Mouse (Mus musculus) hindbrain, embryonic 13.5 days (tissue): ENCODE data around the gene Arl4d. TPM values are rescaled to one million over a fixed set of nuclear protein-coding genes. Genes with fewer than 3 reads are reported as not detected.
"Not testable (repeated sequence)": the region's sequence is repeated elsewhere in the genome, so short reads cannot be mapped to it uniquely, and the experiment has no call there.

Experiments
- ATAC-seq: fragments of 200-750 bp; cut with Nextera tagmentation; 2 replicates; pipeline ENCODE4 v1.8.0; 2017; ENCODE audit warnings: moderate TSS enrichment; ENCODE audit not compliant: low FRiP score
- H3K27ac ChIP-seq: fragments of 300-500 bp; sonication (generic); 2 replicates; pipeline ENCODE4 v1.5.1; 2015; ENCODE audit warnings: inconsistent platforms, mild to moderate bottlenecking, moderate library complexity
- H3K27me3 ChIP-seq: fragments of 300-500 bp; sonication (generic); 2 replicates; pipeline ENCODE4 v1.6.1; 2015; ENCODE audit warnings: mild to moderate bottlenecking, inconsistent platforms
- H3K36me3 ChIP-seq: fragments of 300-500 bp; sonication (generic); 2 replicates; pipeline ENCODE4 v1.6.1; 2015; ENCODE audit warnings: mild to moderate bottlenecking, inconsistent platforms
- H3K4me1 ChIP-seq: fragments of 300-500 bp; sonication (generic); replicated peaks from 2 replicates; pipeline ENCODE4 v1.6.1; 2015; ENCODE audit warnings: inconsistent platforms
- H3K4me2 ChIP-seq: fragments of 300-500 bp; sonication (generic); 2 replicates; pipeline ENCODE4 v1.6.1; 2015; ENCODE audit warnings: inconsistent platforms, mild to moderate bottlenecking, moderate library complexity
- H3K4me3 ChIP-seq: fragments of 300-500 bp; sonication (generic); 2 replicates; pipeline ENCODE4 v1.5.1; 2015; ENCODE audit warnings: mild to moderate bottlenecking, inconsistent platforms
- H3K9ac ChIP-seq: fragments of 300-500 bp; sonication (generic); 2 replicates; pipeline ENCODE4 v1.6.1; 2015; ENCODE audit warnings: mild to moderate bottlenecking, inconsistent platforms
- H3K9me3 ChIP-seq: fragments of 300-500 bp; sonication (generic); 2 replicates; pipeline ENCODE4 v1.6.1; 2016; ENCODE audit warnings: inconsistent platforms
- WGBS: fragments of 180-500 bp; shearing (Covaris S2); methylation state at CpG from one replicate; pipeline ENCODE4 v1.1.7; 2015; 5-methylcytosine and 5-hydroxymethylcytosine counted together
- polyA plus RNA-seq: library from polyadenylated mRNA; unstranded; fragments of >200 nt; fragmentation: Nextera tagmentation; extraction: Ambion mirVana; gene quantifications from 2 replicates; pipeline ENCODE4 v1.2.1, GENCODE M21; 2015

The Arl4d gene
- polyA plus RNA-seq, 1 experiment from 2014 or later: 8.0 TPM

DNA sequence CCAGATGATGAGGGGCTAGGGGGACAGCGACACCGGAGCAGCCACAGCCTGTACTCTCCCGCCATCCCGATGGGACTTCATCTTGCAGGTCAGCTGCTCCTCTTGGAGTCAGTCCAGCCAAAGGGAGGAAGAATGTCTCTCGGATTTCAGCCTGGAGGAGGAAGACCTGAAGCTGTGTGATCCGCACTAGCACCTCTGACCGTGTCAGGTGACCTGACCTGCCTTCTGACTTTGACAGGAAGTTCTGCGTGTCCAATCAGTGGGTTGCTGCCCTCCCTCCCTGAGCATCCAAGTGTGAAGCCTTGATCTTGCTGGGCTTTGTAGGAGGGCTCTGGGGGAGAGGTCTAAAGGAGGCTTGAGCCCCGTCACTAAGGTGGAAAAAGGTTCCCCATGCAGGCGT is 29.7 kb upstream of the Arl4d start:
- no peaks in the 10 kb centered on the region; the same call in 1 of the 2 replicates for H3K36me3 ChIP-seq
- H3K4me3 ChIP-seq: no peak overlapping the region
- no peak overlapping the region for H3K4me2 ChIP-seq
- no peak overlapping the region for H3K9ac ChIP-seq
- 0 out of 2 replicates have a peak, but pooled peaks cover under 1% of the 10 kb centered on the region for H3K4me1 ChIP-seq
- H3K27ac ChIP-seq: no peak overlapping the region
- 82% methylated on average over 10 of the region's 10 CpGs for WGBS
- H3K9me3 ChIP-seq: no peaks in the 10 kb centered on the region
- ATAC-seq: no peak
- no peaks in the 10 kb centered on the region for H3K27me3 ChIP-seq

DNA sequence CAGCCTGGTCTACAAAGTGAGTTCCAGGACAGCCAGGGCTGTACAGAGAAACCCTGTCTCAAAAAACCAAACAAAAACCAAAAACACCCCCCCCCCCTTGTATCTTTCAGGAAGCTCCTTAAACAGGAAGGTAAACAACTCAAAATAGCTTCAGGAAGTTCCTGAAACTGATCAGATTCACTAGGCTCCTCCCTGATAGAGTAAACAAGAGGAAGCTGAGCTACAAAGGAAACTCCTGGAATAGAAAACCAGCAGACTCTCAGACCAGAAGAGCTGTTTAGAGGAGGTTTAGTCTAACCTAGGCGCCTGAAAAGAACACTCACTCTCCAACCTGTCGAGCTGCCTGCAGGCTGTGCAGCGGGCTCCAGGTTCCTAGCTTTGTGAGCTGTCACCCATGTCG is 25.6 kb upstream of the Arl4d start:
- Histone ChIP-seq H3K9ac (no peak overlapping the region), H3K27ac (no peak overlapping the region), H3K9me3 (no peaks in the 10 kb centered on the region), H3K4me2 (no peak overlapping the region), H3K4me3 (no peak overlapping the region), H3K36me3 (no peaks in the 10 kb centered on the region; the same call in 1 of the 2 replicates), H3K27me3 (no peaks in the 10 kb centered on the region), H3K4me1 (peaks cover 10% of the 10 kb centered on the region; the same call in 1 of the 2 replicates)
- ATAC-seq: no peak
- WGBS: 94% methylated on average over 4 of the region's 4 CpGs

- Histone ChIP-seq H3K4me3 (peak overlapping the region; percentile 34), H3K9ac (peak overlapping the region; percentile 68), H3K4me2 (peak overlapping the region; percentile 49), H3K27ac (peak overlapping the region; percentile 86)
- not testable (repeated sequence) for H3K27me3 ChIP-seq, H3K9me3 ChIP-seq, H3K4me1 ChIP-seq, H3K36me3 ChIP-seq
- ATAC-seq: peak; percentile 82
- 5% methylated on average over 53 of the region's 53 CpGs for WGBS
Observed at GRCm38 (mm10) chr11:101640857-101641709, 24.3 kb upstream of the Arl4d start.

DNA sequence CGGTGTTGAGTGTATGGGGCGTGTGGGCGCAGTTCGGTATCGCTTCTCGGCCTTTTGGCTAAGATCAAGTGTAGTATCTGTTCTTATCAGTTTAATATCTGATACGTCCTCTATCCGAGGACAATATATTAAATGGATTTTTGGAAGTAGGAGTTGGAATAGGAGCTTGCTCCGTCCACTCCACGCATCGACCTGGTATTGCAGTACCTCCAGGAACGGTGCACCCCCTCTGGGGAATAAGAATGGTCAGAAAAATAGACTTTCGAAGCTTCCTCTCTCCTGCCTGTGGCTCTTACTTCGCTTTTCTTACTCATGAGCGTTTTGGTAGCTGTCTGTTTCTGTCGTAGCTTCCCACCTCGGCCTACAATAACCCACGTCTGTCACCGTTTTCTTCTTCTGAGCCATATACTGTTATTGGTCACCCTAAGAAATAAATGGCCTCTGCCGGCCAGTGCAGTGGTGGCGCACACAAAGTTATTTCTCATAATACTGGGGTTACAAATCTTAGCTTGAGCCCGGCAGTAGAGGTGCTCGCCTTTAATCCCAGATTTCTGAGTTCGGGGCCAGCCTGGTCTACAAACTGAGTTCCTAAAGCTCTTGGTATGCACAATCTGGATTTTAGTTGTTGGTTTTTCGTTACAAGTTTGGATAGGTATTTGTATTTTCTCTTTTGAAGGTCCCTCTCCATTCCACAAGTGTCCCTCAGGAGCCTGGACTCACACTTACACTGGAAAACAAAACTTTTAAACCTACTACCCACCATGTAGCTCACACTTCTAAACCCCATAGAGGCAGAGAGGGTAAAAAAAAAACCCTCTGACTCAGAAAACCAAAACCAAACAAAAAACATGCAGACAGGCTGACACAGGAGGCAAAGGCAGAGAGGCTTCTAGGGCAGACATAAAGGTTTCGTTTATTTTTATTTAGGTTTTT is 23.4 kb upstream of the Arl4d start:
- not testable (repeated sequence) for H3K9me3 ChIP-seq, H3K4me3 ChIP-seq, H3K27me3 ChIP-seq, H3K36me3 ChIP-seq
- peak overlapping the region; percentile 49 for H3K4me2 ChIP-seq
- H3K27ac ChIP-seq: peak overlapping the region; percentile 86
- H3K9ac ChIP-seq: peak overlapping the region; percentile 68; the same call in 1 of the 2 replicates
- H3K4me1 ChIP-seq: peaks cover 12% of the 10 kb centered on the region; the same call in 1 of the 2 replicates
- WGBS: 7% methylated on average over 14 of the region's 26 CpGs
- peak; percentile 81 for ATAC-seq

DNA sequence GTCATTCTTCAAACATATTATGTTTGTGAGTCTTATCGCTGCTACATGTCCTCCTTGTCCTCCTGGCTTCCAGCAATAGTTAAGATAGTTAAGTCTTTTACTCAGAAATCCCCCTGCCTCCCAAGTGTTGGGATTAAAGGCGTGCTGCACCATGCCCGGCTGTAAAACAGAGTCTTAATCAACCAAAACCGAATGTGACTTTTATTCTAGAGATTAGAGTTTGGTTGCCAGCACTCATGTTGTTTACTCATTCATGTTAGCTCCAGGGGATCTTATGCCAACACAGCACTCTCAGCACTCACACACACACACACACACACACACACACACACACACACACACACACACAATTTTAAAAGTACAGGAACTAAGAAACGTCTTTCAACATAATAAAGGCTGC is 22.4 kb upstream of the Arl4d start:
- Histone ChIP-seq H3K27me3 (no peaks in the 10 kb centered on the region), H3K4me3 (no peak overlapping the region), H3K36me3 (no peaks in the 10 kb centered on the region), H3K9ac (no peak overlapping the region), H3K9me3 (no peaks in the 10 kb centered on the region), H3K4me1 (peaks cover 12% of the 10 kb centered on the region; the same call in 1 of the 2 replicates), H3K4me2 (no peak overlapping the region), H3K27ac (no peak overlapping the region)
- ATAC-seq: no peak
- 54% methylated on average over 5 of the region's 5 CpGs for WGBS

- H3K27me3 ChIP-seq: no peaks in the 10 kb centered on the region
- H3K9ac ChIP-seq: no peak overlapping the region
- H3K4me3 ChIP-seq: no peak overlapping the region
- no peaks in the 10 kb centered on the region for H3K36me3 ChIP-seq
- WGBS: 58% methylated on average over 3 of the region's 3 CpGs
- H3K27ac ChIP-seq: peak overlapping the region; percentile 79; the same call in 1 of the 2 replicates
- H3K4me1 ChIP-seq: peaks cover 12% of the 10 kb centered on the region; the same call in 1 of the 2 replicates
- H3K4me2 ChIP-seq: no peak overlapping the region
- H3K9me3 ChIP-seq: no peaks in the 10 kb centered on the region
- no peak for ATAC-seq
Observed at GRCm38 (mm10) chr11:101644591-101644990, 20.8 kb upstream of the Arl4d start.

GRCm38 (mm10) chr11:101645043-101645410 is 20.3 kb upstream of the Arl4d start:
- H3K9me3 ChIP-seq, H3K4me2 ChIP-seq, H3K27me3 ChIP-seq, H3K4me3 ChIP-seq, H3K9ac ChIP-seq, H3K36me3 ChIP-seq, ATAC-seq: not testable (repeated sequence)
- H3K27ac ChIP-seq: peak overlapping the region; percentile 79
- H3K4me1 ChIP-seq: peaks cover 12% of the 10 kb centered on the region; the same call in 1 of the 2 replicates
- 7% methylated on average over 4 of the region's 4 CpGs for WGBS

DNA sequence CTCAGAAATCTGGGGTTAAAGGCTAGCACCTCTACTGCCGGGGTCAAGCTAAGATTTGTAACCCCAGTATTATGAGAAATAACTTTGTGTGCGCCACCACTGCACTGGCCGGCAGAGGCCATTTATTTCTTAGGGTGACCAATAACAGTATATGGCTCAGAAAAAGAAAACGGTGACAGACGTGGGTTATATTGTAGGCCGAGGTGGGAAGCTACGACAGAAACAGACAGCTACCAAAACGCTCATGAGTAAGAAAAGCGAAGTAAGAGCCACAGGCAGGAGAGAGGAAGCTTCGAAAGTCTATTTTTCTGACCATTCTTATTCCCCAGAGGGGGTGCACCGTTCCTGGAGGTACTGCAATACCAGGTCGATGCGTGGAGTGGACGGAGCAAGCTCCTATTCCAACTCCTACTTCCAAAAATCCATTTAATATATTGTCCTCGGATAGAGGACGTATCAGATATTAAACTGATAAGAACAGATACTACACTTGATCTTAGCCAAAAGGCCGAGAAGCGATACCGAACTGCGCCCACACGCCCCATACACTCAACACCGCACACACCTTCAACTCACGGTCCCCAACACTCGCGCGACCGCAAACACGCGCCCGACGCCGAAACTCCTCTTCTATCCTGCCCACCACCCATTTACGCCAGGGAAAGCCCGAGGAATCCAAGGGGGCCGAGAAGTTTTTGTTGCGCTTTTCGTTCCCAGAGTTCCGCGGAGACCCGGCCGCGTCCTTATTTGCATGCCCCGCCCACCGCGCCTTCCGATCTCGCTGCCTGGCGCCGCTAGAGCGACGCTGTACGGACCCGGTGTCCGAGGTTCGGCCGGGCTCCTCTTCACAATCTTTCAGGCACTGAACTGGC is 19.7 kb upstream of the Arl4d start:
- peak; percentile 84 for ATAC-seq
- under 1% methylated on average over 44 of the region's 56 CpGs for WGBS
- peak overlapping the region; percentile 44 for H3K4me2 ChIP-seq

DNA sequence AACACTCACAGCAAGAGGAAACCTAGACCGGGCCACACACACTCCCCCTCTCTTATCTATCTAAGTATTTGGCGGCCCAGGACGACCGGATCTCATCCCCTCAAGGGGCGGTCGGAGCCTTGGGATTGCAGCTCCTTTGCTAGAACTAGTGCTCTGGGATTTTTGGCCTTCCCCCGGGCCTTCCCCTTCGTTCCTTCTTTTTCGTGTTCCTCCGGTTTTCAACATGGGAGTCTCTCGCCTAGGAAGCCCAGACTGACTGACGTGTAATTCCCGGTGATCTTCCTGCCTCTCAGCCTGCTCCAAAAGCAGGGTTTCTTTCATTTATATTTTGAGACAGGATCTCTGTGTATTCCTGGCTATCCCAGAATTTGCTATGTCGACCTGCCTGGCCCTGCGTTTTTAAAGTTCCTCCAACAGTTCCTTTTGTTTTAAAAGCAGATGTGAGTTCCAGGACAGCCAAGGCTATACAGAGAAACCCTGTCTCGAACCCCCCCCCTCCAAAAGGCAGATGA is 19.0 kb upstream of the Arl4d start:
- 16% methylated on average over 16 of the region's 16 CpGs for WGBS
- H3K9ac ChIP-seq: peak overlapping the region; percentile 66
- peak overlapping the region; percentile 28 for H3K4me3 ChIP-seq
- H3K9me3 ChIP-seq, ATAC-seq, H3K27me3 ChIP-seq, H3K36me3 ChIP-seq, H3K4me1 ChIP-seq: not testable (repeated sequence)
- peak overlapping the region; percentile 44 for H3K4me2 ChIP-seq
- H3K27ac ChIP-seq: peak overlapping the region; percentile 95

More for the DNA sequence above, 19.7 kb upstream of the Arl4d start:
- not testable (repeated sequence) for H3K36me3 ChIP-seq, H3K9me3 ChIP-seq, H3K27me3 ChIP-seq
- Histone ChIP-seq H3K4me3 (peak overlapping the region; percentile 28), H3K9ac (peak overlapping the region; percentile 66), H3K4me1 (peaks cover 12% of the 10 kb centered on the region; the same call in 1 of the 2 replicates), H3K27ac (peak overlapping the region; percentile 95)

DNA sequence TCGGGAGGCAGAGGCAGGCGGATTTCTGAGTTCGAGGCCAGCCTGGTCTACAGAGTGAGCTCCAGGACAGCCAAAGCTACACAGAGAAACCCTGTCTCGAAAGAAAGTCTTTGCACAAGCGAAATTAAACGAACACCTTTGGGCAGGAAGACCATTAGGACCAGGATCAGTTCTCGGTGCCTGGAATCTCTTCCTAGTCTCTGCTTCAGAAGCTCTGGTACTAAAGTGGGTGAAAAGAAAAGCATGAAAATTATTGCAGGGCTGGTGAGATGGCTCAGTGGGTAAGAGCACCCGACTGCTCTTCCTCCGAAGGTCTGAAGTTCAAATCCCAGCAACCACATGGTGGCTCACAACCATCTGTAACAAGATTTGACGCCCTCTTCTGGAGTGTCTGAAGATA is 18.2 kb upstream of the Arl4d start:
- peak overlapping the region; percentile 95; the same call in 1 of the 2 replicates for H3K27ac ChIP-seq
- H3K4me2 ChIP-seq, H3K27me3 ChIP-seq, H3K4me3 ChIP-seq, H3K36me3 ChIP-seq, H3K9ac ChIP-seq, H3K9me3 ChIP-seq, ATAC-seq, H3K4me1 ChIP-seq: not testable (repeated sequence)
- WGBS: 95% methylated on average over 10 of the region's 10 CpGs

- 92% methylated on average over 4 of the region's 4 CpGs for WGBS
- H3K9me3 ChIP-seq: no peaks in the 10 kb centered on the region
- ATAC-seq: no peak
- peaks cover 4% of the 10 kb centered on the region; the same call in 1 of the 2 replicates for H3K4me1 ChIP-seq
- H3K9ac ChIP-seq: no peak overlapping the region
- H3K4me2 ChIP-seq: no peak overlapping the region
- H3K4me3 ChIP-seq: no peak overlapping the region
- H3K36me3 ChIP-seq: no peaks in the 10 kb centered on the region
- no peaks in the 10 kb centered on the region for H3K27me3 ChIP-seq
- H3K27ac ChIP-seq: no peak overlapping the region
Observed at GRCm38 (mm10) chr11:101656356-101656755, 9.0 kb upstream of the Arl4d start.
